Mouse (Mus musculus) monocyte, adult 5-6 weeks (primary cell): ENCODE measurements around the gene Fam53b. TPM values are rescaled to one million over a fixed set of nuclear protein-coding genes. Genes with fewer than 3 reads are reported as not detected.

ENCODE experiments used
- ATAC-seq: fragments of 153-309, 156-312 bp; replicated peaks from 2 replicates; pipeline ENCODE4 v1.8.0; 2017; ENCODE audit warnings: mild to moderate bottlenecking; ENCODE audit not compliant: low TSS enrichment, insufficient number of reproducible peaks, severe bottlenecking, poor library complexity, low FRiP score
- total RNA-seq: library from RNA; stranded (forward); fragments of 200-1000, 200-491, 200-594 nt; gene quantifications from 3 replicates; pipeline ENCODE4 v1.2.3, GENCODE M21; 2017

Gene Fam53b
- total RNA-seq, 1 experiment from 2014 or later: 15.8 TPM

GRCm38 (mm10) chr7:132799119-132800016 is 14.3 kb downstream of the Fam53b start:
- no peak for ATAC-seq

- ATAC-seq: no peak
These were observed 18.5 kb downstream of the Fam53b start for GRCm38 (mm10) chr7:132795141-132795540.

- no peak; the same call in 1 of the 2 replicates for ATAC-seq
These were observed 20.2 kb downstream of the Fam53b start for GRCm38 (mm10) chr7:132793467-132793866.

GRCm38 (mm10) chr7:132790447-132791219 is 23.1 kb downstream of the Fam53b start:
- ATAC-seq: no peak

GRCm38 (mm10) chr7:132788826-132789225 is 24.9 kb downstream of the Fam53b start:
- no peak for ATAC-seq

- ATAC-seq: 0 out of 2 replicates have a peak, but pooled peaks have one; percentile 23
These were observed 26.0 kb downstream of the Fam53b start for GRCm38 (mm10) chr7:132787496-132788190.

- ATAC-seq: no peak
These were observed 26.7 kb downstream of the Fam53b start for GRCm38 (mm10) chr7:132787022-132787421.

GRCm38 (mm10) chr7:132786522-132786921 is 27.2 kb downstream of the Fam53b start:
- ATAC-seq: no peak

GRCm38 (mm10) chr7:132786011-132786410 is 27.7 kb downstream of the Fam53b start:
- no peak for ATAC-seq

- ATAC-seq: no peak
These were observed 29.6 kb downstream of the Fam53b start for GRCm38 (mm10) chr7:132784101-132784500.

- no peak for ATAC-seq
These were observed 31.8 kb downstream of the Fam53b start for GRCm38 (mm10) chr7:132781850-132782249.

GRCm38 (mm10) chr7:132781130-132781814 is 32.4 kb downstream of the Fam53b start:
- ATAC-seq: no peak

GRCm38 (mm10) chr7:132780611-132781010 is 33.1 kb downstream of the Fam53b start:
- ATAC-seq: no peak

GRCm38 (mm10) chr7:132778630-132779029 is 35.1 kb downstream of the Fam53b start:
- ATAC-seq: no peak

GRCm38 (mm10) chr7:132777728-132778453 is 35.8 kb downstream of the Fam53b start:
- no peak for ATAC-seq

- ATAC-seq: no peak
These were observed 36.6 kb downstream of the Fam53b start for GRCm38 (mm10) chr7:132777117-132777516.

- 0 out of 2 replicates have a peak, but pooled peaks have one; percentile 32 for ATAC-seq
These were observed 37.2 kb downstream of the Fam53b start for GRCm38 (mm10) chr7:132776338-132777111.
